Mouse (Mus musculus) G1E (cell line): ENCODE measurements around the gene Dnase1.

Source experiments
- CTCF ChIP-seq: IDR thresholded peaks from 2 replicates; pipeline ENCODE4 v1.5.1; 2012; ENCODE audit warnings: low read depth, low read length, inconsistent platforms, mixed read lengths
- POLR2AphosphoS5 ChIP-seq: IDR thresholded peaks from 2 replicates; pipeline ENCODE4 v1.6.1; 2012; ENCODE audit warnings: low read depth, low read length, inconsistent platforms; ENCODE audit not compliant: insufficient replicate concordance

DNA sequence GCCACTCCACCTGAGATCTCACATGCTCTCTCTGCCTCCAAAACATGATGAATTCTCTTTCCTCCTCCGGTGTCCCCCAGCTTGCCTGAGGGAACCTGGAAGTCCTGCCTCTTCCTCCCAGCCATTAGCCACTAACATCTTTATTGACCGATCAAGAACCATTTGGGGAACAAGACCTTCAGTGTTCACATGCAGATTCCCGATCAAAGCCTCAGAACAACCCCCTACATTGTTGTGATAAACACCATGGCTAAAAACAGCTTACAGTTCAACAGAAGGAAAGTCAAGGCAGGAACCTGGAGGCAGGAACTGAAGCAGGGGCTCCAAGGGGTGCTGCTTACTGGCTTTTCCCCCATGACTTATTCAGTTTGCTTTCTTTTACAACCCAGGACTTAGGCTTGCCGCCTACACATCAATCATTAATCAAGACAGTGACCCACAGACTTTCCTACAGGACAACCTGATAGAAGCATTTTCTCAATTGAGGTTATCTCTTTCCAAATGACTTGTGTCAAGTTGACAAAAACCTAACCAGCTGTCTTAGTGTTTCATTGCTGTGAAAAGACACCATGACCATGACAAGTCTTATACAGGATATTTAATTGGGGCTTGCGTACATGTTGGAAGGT lies 22.6 kb upstream of the Dnase1 start:
- TF ChIP-seq CTCF (no peak), POLR2AphosphoS5 (no peak)
